Mouse (Mus musculus) kidney, adult 2 months (tissue): Measurements from ENCODE around the gene Bcas3. TPM values are rescaled to one million over a fixed set of nuclear protein-coding genes. Genes with fewer than 3 reads are reported as not detected.

Experiments used
- DNase-seq: peaks from one replicate; pipeline ENCODE4 v3.0.0; 2021
- H3K27ac ChIP-seq: fragments of 200-500 bp; 2 replicates; pipeline ENCODE4 v1.5.1; 2012; ENCODE audit warnings: low read depth, low read length, control low read depth, inconsistent platforms; ENCODE audit not compliant: insufficient read depth
- H3K27me3 ChIP-seq: fragments of 200-500 bp; replicated peaks from 2 replicates; pipeline ENCODE4 v1.6.1; 2012; ENCODE audit warnings: mild to moderate bottlenecking, moderate library complexity, low read length, inconsistent platforms; ENCODE audit not compliant: control insufficient read depth, insufficient read depth
- H3K36me3 ChIP-seq: fragments of 200-500 bp; 2 replicates; pipeline ENCODE4 v1.6.1; 2012; ENCODE audit warnings: mild to moderate bottlenecking, moderate library complexity, low read length, inconsistent platforms; ENCODE audit not compliant: control insufficient read depth, insufficient read depth
- H3K4me1 ChIP-seq: fragments of 200-500 bp; 2 replicates; pipeline ENCODE4 v1.6.1; 2011; ENCODE audit warnings: low read length; ENCODE audit not compliant: control insufficient read depth, insufficient read depth
- H3K4me3 ChIP-seq: fragments of 200-500 bp; 2 replicates; pipeline ENCODE4 v1.5.1; 2011; ENCODE audit warnings: mild to moderate bottlenecking, low read depth, low read length, control low read depth; ENCODE audit not compliant: insufficient read depth
- CTCF ChIP-seq: fragments of 200-500 bp; conservative IDR thresholded peaks from 2 replicates; pipeline ENCODE4 v1.5.1; 2011; ENCODE audit warnings: low read depth, mild to moderate bottlenecking, control low read depth, low read length, moderate library complexity, mixed read lengths; ENCODE audit not compliant: insufficient read depth, insufficient read length
- POLR2A ChIP-seq: fragments of 200-500 bp; IDR thresholded peaks from one replicate; pipeline ENCODE4 v1.6.1; 2011; ENCODE audit warnings: low read depth, low read length, control low read depth
- WGBS: fragments of 180-500 bp; shearing (Covaris S2); methylation state at CpG from one replicate; pipeline ENCODE4 v1.1.7; 2018; 5-methylcytosine and 5-hydroxymethylcytosine counted together
- polyA plus RNA-seq: library from polyadenylated mRNA; depleted of rRNA; stranded (reverse); fragments of >200 nt; gene quantifications from 2 replicates; pipeline ENCODE4 v1.2.3, GENCODE M21; 2012

Bcas3 gene
- polyA plus RNA-seq, 1 experiment, result 47.3 TPM

DNA sequence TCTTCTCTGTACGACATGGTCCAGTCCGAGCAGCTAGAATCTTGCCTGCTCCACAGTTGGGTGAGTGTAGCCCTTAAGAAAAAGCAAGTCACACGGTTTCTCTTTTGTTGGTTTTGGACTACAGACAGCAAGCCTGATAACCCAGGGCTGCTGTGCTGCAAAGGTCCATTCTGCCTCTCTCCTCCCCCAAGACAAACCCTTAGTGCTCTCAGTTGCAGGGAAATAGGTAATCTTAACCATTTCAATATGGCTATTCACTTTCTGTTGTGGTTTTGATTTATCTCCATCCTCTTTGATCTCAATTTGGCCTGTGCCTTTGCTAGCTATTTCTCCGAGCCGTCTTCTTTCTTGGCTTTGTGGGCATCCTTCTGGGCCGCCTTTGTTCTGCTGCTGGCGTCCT is 42.4 kb downstream of the Bcas3 start:
- TF ChIP-seq CTCF, result no peak
- TF ChIP-seq POLR2A, result no peak
- Histone ChIP-seq H3K4me1 (no peaks in the 10 kb centered on the region), H3K27ac (no peak overlapping the region), H3K36me3 (no peaks in the 10 kb centered on the region), H3K4me3 (no peak overlapping the region), H3K27me3 (no peaks in the 10 kb centered on the region)
- peak; percentile 29 for DNase-seq
- 73% methylated on average over 7 of the region's 7 CpGs for WGBS

DNA sequence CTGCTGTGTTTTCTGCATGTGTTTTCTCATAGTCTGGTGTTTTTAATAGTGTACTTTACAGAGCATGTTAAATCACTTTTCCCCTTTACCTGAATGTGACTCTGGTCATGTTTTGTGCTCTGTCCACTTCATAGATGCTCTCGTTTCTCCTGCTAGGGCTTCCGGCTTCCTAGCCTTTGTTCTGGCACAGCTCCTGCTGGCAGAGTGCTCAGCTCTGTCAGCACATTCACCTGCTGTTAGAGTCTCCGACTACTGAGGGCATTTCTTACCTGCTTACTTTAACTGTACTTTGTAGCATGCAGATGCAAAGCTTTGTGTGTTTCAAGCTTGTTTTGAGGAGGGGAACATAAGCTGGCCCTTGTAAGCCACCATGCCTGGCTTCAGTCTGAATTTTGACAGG is 53.6 kb downstream of the Bcas3 start:
- Histone ChIP-seq H3K4me3 (no peak overlapping the region), H3K4me1 (peaks cover 2% of the 10 kb centered on the region; the same call in 1 of the 2 replicates), H3K27ac (no peak overlapping the region), H3K36me3 (no peaks in the 10 kb centered on the region), H3K27me3 (no peaks in the 10 kb centered on the region)
- TF ChIP-seq POLR2A, result no peak
- TF ChIP-seq CTCF, result no peak
- 40% methylated on average over 3 of the region's 3 CpGs for WGBS
- DNase-seq, result peak; percentile 89

DNA sequence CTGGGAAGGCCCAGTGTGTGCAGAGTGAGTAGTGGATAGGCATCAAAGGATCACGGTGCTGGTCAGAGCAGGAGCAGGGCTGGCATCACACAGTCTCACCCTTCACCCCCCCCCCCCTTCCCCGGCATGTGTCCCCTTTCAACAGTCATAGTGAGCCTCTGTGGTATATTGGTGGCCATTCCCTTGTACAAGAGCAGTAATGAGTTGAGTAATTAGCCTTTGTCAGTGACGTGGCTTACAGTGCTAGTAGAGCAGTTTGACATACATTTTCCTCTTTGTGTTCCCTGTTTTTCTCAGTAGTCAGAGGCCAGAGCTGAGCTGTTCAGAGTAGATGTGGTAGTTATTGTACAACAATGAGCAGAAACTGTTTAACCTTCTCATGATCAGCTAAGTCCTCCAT is 54.7 kb downstream of the Bcas3 start:
- no peaks in the 10 kb centered on the region for H3K27me3 ChIP-seq
- H3K4me1 ChIP-seq, result peaks cover 2% of the 10 kb centered on the region; the same call in 1 of the 2 replicates
- no peaks in the 10 kb centered on the region for H3K36me3 ChIP-seq
- DNase-seq, result no peak
- no peak overlapping the region for H3K27ac ChIP-seq
- no peak for TF ChIP-seq POLR2A
- TF ChIP-seq CTCF, result no peak
- no peak overlapping the region for H3K4me3 ChIP-seq
- WGBS, result 79% methylated on average over 3 of the region's 3 CpGs

DNA sequence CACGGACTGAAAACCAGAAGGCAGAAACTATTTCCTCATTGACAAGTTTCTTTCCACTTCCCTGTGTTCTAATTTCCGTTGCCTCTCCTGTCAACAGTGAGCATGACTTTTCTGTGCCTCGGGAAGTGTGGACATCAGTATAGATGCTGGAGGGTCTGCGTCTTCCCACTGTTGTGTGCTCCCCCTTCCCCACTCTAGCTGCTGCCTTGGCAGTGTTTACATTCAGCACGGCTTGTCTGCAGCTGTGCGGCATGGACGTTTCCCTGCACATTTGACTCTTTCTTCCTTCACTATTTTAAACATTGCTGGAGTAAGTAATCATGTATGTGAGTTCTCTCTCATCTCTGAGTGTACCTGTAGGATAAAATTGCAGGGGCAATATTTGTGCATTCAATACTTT is 59.4 kb downstream of the Bcas3 start:
- WGBS, result 65% methylated on average over 7 of the region's 7 CpGs
- Histone ChIP-seq H3K4me3 (no peak overlapping the region), H3K27ac (no peak overlapping the region), H3K4me1 (no peaks in the 10 kb centered on the region), H3K36me3 (no peaks in the 10 kb centered on the region), H3K27me3 (no peaks in the 10 kb centered on the region)
- no peak for DNase-seq
- TF ChIP-seq CTCF (no peak), POLR2A (no peak)

DNA sequence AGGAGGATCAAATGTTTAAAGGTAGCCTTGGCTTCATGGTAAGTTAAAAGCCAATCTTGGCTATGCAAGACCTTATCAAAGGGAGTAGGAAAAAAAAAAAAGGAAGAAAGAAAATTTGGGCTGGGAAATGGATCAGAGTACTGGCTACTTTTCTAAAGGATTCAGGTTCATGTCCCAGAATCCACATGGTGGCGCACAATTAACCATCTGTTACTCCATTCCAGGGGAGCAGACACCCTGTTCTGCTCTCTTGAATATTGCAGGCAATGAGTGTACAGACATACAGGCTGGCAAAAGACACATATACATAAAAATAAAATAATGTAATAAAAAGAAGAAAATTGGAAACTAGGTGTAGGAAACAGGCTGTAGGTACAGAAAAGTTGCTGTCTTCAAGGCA is 61.5 kb downstream of the Bcas3 start:
- Histone ChIP-seq H3K4me1 (no peaks in the 10 kb centered on the region), H3K27ac (no peak overlapping the region), H3K4me3 (no peak overlapping the region), H3K36me3 (peaks cover 2% of the 10 kb centered on the region; the same call in 1 of the 2 replicates), H3K27me3 (no peaks in the 10 kb centered on the region)
- 98% methylated on average over 1 of the region's 1 CpGs for WGBS
- no peak for DNase-seq
- TF ChIP-seq CTCF (no peak), POLR2A (no peak)

DNA sequence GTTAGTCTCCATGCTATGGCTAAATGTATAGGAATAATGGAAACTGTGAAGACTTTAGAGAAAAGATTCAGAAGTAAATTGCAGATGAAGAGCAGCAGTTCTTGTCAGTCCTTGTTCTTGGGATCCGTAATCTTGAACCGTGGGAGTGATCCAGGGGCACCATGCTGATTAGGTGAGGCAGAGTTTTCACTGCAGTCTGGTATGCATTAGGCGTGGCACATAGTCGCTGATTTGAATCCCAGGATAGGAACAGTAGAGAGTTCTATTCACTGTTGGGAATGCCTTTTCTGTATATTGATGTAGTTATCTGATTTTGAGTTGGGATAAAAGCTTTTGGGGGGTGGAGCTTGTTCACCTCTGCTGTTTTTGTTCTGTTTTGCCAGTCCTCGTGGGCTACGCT is 74.4 kb downstream of the Bcas3 start:
- no peaks in the 10 kb centered on the region for H3K36me3 ChIP-seq
- no peaks in the 10 kb centered on the region for H3K27me3 ChIP-seq
- H3K4me3 ChIP-seq, result no peak overlapping the region
- WGBS, result 77% methylated on average over 6 of the region's 6 CpGs
- no peak overlapping the region for H3K27ac ChIP-seq
- DNase-seq, result no peak
- no peak for TF ChIP-seq POLR2A
- no peak for TF ChIP-seq CTCF
- H3K4me1 ChIP-seq, result no peaks in the 10 kb centered on the region

DNA sequence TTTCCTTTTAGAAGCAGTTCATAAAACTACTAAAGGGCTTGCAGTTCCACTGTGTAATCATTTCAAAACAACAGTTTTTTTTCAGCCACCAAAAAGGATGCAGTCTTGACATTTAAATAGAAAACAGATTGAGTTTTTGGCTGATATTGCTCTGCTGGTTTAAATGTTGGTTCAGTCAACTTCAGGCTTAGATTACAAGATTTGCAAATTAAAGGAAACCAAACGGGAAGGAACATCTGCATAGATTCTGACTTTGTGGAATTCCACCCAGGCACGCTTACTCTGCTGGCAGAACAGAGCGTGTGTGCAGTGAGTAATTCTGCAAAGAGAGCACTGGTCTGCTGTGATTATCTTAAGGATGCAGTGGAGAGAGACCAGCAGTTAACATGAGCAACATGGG is 75.3 kb downstream of the Bcas3 start:
- no peak overlapping the region for H3K27ac ChIP-seq
- H3K27me3 ChIP-seq, result no peaks in the 10 kb centered on the region
- no peaks in the 10 kb centered on the region for H3K4me1 ChIP-seq
- TF ChIP-seq CTCF, result no peak
- TF ChIP-seq POLR2A, result no peak
- no peaks in the 10 kb centered on the region for H3K36me3 ChIP-seq
- H3K4me3 ChIP-seq, result no peak overlapping the region
- no peak for DNase-seq
- 36% methylated on average over 3 of the region's 3 CpGs for WGBS

DNA sequence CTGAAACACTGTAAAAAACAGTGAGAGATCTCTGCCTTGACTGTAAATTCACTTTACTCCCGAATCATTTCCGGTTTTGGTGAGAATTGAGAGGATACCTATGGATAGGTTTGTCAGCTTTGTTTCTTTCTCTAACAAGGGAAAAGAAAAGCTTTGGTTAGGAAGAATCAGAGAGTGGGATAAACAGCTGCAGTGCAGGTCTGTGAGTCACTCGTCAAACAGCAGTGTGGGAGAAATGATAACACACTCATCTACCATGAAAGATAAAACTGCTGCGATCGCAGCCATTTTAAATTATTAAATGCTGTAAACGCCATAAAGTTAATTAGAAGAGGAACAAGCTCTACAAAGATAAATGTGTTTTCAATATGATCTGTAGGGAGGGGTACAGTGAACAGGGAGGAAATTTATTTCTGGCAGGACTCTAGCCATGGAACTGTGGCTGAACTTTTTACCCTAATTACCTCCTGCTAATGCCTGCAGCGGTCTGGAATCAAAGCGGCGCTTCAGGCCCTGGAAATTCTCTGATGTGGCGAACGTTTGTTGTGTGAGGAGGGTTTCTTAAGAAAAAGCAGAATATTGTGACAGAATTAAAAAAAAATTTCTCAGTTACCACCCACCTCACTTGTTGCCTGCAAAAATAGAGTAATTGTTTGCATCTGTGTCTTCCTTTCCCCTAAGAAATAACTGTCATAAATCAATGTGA is 77.9 kb downstream of the Bcas3 start:
- Histone ChIP-seq H3K27me3 (no peaks in the 10 kb centered on the region), H3K36me3 (no peaks in the 10 kb centered on the region), H3K4me3 (no peak overlapping the region), H3K27ac (no peak overlapping the region), H3K4me1 (no peaks in the 10 kb centered on the region)
- no peak for DNase-seq
- WGBS, result 59% methylated on average over 11 of the region's 11 CpGs
- TF ChIP-seq CTCF, result no peak
- no peak for TF ChIP-seq POLR2A
